Mouse (Mus musculus): ENCODE results near the gene Lpin3.

DNA sequence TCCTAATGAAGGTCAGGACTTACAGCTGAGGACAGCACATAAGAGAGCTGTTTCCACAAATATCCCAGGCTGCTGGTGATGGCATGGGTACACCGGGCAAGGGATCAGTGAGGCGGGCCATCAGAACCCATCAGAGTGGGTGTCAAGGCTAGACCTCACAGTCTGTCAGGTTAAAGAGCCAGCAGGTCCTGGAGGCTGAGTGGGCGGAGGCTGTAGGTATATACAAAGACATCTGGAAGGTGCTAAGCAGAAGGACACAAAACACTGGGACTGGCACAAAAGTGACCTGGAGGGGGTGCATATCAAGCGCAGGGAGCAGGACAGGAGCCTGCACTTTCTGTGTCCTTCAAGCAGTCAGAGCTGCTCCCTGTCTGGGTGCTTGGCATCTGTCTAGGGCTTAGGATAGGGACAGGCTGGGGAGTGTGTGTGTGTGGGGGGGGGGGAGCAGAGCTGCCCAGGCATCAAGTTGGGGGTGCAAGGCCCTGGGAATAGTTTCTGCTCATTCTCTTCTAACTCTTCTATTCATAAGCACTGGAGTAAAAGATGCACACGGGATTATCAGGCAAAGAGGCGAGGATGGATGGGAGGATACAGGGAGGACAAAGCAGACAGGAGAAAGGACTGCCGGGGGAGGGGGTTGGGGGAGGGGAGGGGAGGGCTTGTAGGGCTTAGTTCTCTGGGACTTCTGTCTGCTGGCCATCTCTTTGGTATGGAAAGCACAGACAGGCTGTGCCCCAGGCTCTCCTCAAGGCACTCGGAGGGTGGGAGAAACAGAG, 37.9 kb downstream of the Lpin3 start:
- TF ChIP-seq CTCF (IDR thresholded peaks at IDR 0.05; ENCODE audit: low read depth) (no peak), EP300 (IDR thresholded peaks at IDR 0.05; ENCODE audit: low read depth) (no peak)

Data from liver, postnatal 0 days (tissue).